Mouse (Mus musculus) C2C12 (cell line): ENCODE measurements at regions not wholly inside any gene's neighbourhood (a gene's known extent, or its start where the extent isn't known, plus 50 kb on each side); places are given as distances from the start of the nearest gene placed in this dataset.

Experiments used
- H3K27me3 ChIP-seq: one replicate; pipeline ENCODE4 v1.6.1; 2011; ENCODE audit not compliant: control insufficient read depth, insufficient read depth, insufficient read length
- H3K36me3 ChIP-seq: one replicate; pipeline ENCODE4 v1.6.1; 2011; ENCODE audit not compliant: control insufficient read depth, insufficient read depth
- H3K4me3 ChIP-seq: one replicate; pipeline ENCODE4 v1.5.1; 2011; ENCODE audit warnings: mild to moderate bottlenecking, control low read depth; ENCODE audit not compliant: poor library complexity, insufficient read depth, severe bottlenecking
- H3K79me2 ChIP-seq: one replicate; pipeline ENCODE4 v1.6.1; 2011; ENCODE audit not compliant: control insufficient read depth, insufficient read depth
- H3K79me3 ChIP-seq: one replicate; pipeline ENCODE4 v1.6.1; 2011; ENCODE audit warnings: low read depth, control low read depth
- H3ac ChIP-seq: one replicate; pipeline ENCODE3; 2011; ENCODE audit warnings: low read depth; ENCODE audit not compliant: control insufficient read depth, insufficient read length
- CEBPB ChIP-seq: IDR thresholded peaks from one replicate; pipeline ENCODE4 v1.6.1; 2011; ENCODE audit warnings: low read depth, mild to moderate bottlenecking, control low read depth, moderate library complexity
- CTCF ChIP-seq: IDR thresholded peaks from one replicate; pipeline ENCODE4 v1.5.1; 2011; ENCODE audit not compliant: control insufficient read depth, insufficient read depth, insufficient read length
- FOSL1 ChIP-seq: IDR thresholded peaks from one replicate; pipeline ENCODE4 v1.8.0; 2011; ENCODE audit warnings: mild to moderate bottlenecking, low read length; ENCODE audit not compliant: poor library complexity, insufficient read depth, severe bottlenecking
- MAX ChIP-seq: IDR thresholded peaks from one replicate; pipeline ENCODE4 v1.6.1; 2011; ENCODE audit warnings: mild to moderate bottlenecking, control low read depth
- MYOD1 ChIP-seq: IDR thresholded peaks from one replicate; pipeline ENCODE4 v1.6.1; 2011; ENCODE audit warnings: low read depth; ENCODE audit not compliant: control insufficient read depth, insufficient read length
- MYOG ChIP-seq: IDR thresholded peaks from one replicate; pipeline ENCODE4 v1.6.1; 2011; ENCODE audit not compliant: control insufficient read depth, insufficient read length; ENCODE audit errors: extremely low read depth
- USF1 ChIP-seq: IDR thresholded peaks from one replicate; pipeline ENCODE4 v1.6.1; 2011; ENCODE audit warnings: low read depth, mild to moderate bottlenecking, control low read depth, moderate library complexity

- no peak overlapping the region for H3K4me3 ChIP-seq
- H3ac ChIP-seq, result no peak overlapping the region
- no peaks in the 10 kb centered on the region for H3K79me3 ChIP-seq
- no peaks in the 10 kb centered on the region for H3K36me3 ChIP-seq
- H3K79me2 ChIP-seq, result no peaks in the 10 kb centered on the region
- H3K27me3 ChIP-seq, result no peaks in the 10 kb centered on the region
- no peak for TF ChIP-seq MYOG
- TF ChIP-seq MYOD1, result no peak
- TF ChIP-seq FOSL1, result no peak
- TF ChIP-seq MAX, result no peak
- TF ChIP-seq CEBPB, result no peak
Observed at GRCm38 (mm10) chr2:147691896-147692295, 330.2 kb downstream of the Pax1 start.

DNA sequence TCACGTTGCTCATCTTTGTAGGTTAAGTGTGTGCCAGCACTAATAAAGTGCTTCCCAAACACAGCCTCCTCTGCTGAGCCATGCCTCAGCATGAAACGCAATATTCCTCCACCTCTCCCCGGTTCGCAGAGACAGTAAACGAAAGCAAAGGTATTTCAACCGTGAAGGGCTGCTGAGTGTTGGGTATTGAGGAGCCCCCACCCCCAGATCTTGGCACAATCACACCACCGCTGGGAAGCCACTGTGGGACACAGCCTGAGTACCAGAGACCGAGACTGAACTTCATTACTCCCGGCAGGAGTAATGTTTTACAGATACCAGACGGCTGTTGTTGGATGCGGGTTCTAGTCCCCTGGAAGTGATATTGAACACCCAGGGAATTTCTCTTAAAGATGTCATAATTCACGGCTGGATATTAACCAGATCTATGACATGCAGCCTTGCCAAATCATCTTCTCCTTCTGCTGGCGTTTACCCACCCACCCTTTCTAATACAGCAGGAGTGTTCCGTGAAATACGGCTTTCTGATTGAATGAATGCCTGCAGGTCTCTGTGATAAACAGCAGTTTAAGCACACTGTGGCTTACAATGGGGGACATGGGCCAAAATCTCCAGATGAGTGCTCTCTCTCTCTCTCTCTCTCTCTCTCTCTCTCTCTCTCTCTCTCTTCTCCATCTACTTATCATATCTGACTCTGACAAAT, 328.9 kb downstream of the Pax1 start:
- H3ac ChIP-seq, result no peak overlapping the region
- H3K4me3 ChIP-seq, result no peak overlapping the region
- TF ChIP-seq FOSL1 (no peak), MYOG (no peak), MYOD1 (no peak), MAX (no peak)
- no peaks in the 10 kb centered on the region for H3K36me3 ChIP-seq
- no peaks in the 10 kb centered on the region for H3K79me3 ChIP-seq
- H3K27me3 ChIP-seq, result no peaks in the 10 kb centered on the region
- H3K79me2 ChIP-seq, result no peaks in the 10 kb centered on the region

- TF ChIP-seq USF1, result no peak
- peak; percentile 75 for TF ChIP-seq CEBPB
- Histone ChIP-seq H3K4me3 (no peak overlapping the region), H3K27me3 (no peaks in the 10 kb centered on the region), H3ac (no peak overlapping the region), H3K36me3 (no peaks in the 10 kb centered on the region), H3K79me2 (no peaks in the 10 kb centered on the region), H3K79me3 (no peaks in the 10 kb centered on the region)
Observed at GRCm38 (mm10) chr2:147688742-147689141, 327.0 kb downstream of the Pax1 start.

DNA sequence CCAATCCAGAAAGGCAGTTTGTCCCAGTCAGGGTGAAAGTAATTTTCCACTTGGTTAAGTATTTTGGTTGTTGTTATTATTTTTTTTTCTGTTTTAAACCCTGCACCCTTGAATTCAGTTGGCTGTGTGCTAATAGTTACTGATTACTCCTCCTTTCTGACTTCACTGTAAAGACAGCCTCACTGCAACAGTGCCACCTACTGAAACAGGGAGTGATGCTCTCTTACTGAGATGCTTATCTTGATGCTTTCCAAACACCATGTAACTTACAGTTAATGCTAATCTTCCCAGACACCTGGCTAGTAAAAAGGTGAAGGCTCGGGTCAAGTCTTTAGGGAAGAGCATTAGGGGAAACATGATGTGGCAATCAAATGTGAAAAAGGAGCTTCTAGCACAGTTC, 294.9 kb downstream of the Pax1 start:
- H3K4me3 ChIP-seq, result no peak overlapping the region
- no peaks in the 10 kb centered on the region for H3K79me2 ChIP-seq
- H3K79me3 ChIP-seq, result no peaks in the 10 kb centered on the region
- no peaks in the 10 kb centered on the region for H3K27me3 ChIP-seq
- H3ac ChIP-seq, result no peak overlapping the region
- H3K36me3 ChIP-seq, result no peaks in the 10 kb centered on the region
- TF ChIP-seq MYOD1 (no peak), MAX (no peak), CEBPB (no peak), FOSL1 (no peak), CTCF (no peak), USF1 (no peak), MYOG (no peak)

DNA sequence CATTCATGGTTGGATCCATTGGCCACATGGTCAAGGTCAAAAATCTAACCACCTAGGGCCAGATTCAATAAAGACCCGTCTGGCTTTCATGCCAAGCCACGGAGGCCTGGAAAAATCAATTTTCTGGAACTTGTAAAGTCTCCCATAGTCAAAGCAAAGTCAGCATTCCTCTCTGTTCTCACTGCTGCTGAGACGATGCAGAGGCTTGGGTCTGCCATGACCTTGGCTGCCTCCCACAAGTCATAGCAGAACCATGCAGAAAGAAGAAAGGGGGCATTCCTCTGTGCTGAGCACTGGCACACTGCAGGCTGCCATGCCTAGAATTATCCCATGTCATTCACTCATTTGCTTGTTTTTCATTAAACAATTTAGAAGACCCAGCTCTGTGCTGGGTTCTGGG, 288.5 kb downstream of the Pax1 start:
- H3ac ChIP-seq, result no peak overlapping the region
- no peak for TF ChIP-seq FOSL1
- TF ChIP-seq MYOD1, result no peak
- no peak for TF ChIP-seq USF1
- TF ChIP-seq CEBPB, result no peak
- TF ChIP-seq MYOG, result no peak
- no peak for TF ChIP-seq MAX
- no peak for TF ChIP-seq CTCF
- no peaks in the 10 kb centered on the region for H3K27me3 ChIP-seq
- H3K79me3 ChIP-seq, result no peaks in the 10 kb centered on the region
- H3K4me3 ChIP-seq, result no peak overlapping the region
- H3K36me3 ChIP-seq, result no peaks in the 10 kb centered on the region
- no peaks in the 10 kb centered on the region for H3K79me2 ChIP-seq

DNA sequence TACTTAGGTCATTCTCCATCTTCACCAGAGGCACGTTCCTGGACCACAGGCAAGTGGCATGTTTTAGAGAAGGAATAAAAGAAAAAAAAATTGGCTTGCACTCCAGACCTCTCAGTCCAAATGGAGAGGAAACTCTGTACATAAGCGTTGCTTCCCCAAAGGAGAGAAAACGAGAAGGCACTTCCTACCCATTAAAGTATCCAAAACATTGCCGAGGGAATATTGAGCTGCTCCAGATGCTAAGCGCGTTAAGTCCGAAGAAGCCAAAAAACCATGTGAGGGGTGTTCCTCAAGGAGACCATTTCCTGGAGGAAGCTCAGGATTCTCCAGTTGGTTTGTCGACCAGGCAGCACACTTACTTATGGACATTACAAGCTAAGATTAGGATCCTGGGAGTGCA, 286.2 kb downstream of the Pax1 start:
- no peak overlapping the region for H3K4me3 ChIP-seq
- TF ChIP-seq FOSL1, result no peak
- TF ChIP-seq MYOD1, result no peak
- TF ChIP-seq MAX, result no peak
- TF ChIP-seq MYOG, result no peak
- TF ChIP-seq CEBPB, result no peak
- TF ChIP-seq CTCF, result no peak
- no peak for TF ChIP-seq USF1
- no peak overlapping the region for H3ac ChIP-seq
- no peaks in the 10 kb centered on the region for H3K27me3 ChIP-seq
- H3K79me2 ChIP-seq, result no peaks in the 10 kb centered on the region
- no peaks in the 10 kb centered on the region for H3K79me3 ChIP-seq
- no peaks in the 10 kb centered on the region for H3K36me3 ChIP-seq
